Mouse (Mus musculus): ENCODE measurements around the gene Lce1d. TPM values are rescaled to one million over a fixed set of nuclear protein-coding genes. Genes with fewer than 3 reads are reported as not detected.
"Not testable (repeated sequence)": the region's sequence is repeated elsewhere in the genome, so short reads cannot be mapped to it uniquely, and the experiment has no call there.

Gene Lce1d
- polyA plus RNA-seq (2015; fragmentation: Nextera tagmentation; extraction: Ambion mirVana), result not detected in 2 replicates

DNA sequence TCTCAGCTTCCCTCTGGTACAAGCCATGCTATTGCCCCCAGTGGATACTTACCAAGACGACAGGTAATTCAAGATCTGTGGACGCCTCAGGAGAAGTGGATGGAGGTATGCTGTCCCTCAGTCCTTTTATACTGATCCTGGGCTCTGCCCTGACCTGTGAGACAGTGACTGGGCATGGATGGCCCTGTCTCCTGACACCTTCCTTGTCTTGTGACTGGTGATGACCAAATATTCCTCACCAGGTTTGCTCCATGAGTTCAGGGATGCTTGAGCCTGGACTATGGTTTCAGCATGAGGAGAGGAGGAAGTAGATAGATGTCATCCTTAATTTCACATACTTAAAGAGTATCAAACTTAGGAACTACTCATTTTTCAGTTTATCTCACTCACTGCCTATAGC lies at the start of gene Lce1d:
Gene Lce1d, minus strand, starts transcription at position 101 of the 400 bp plus-strand sequence.
- Histone ChIP-seq H3K4me1 (ENCODE audit: control insufficient read depth, insufficient read depth, low read length) (no peaks in the 10 kb centered on the region), H3K9ac (ENCODE audit: low read length) (no peak within 1 kb of the TSS), H3K27me3 (ENCODE audit: control insufficient read depth, insufficient read depth, low read length) (no peaks in the 10 kb centered on the region), H3K4me2 (ENCODE audit: low read depth, low read length) (no peak within 1 kb of the TSS), H3K27ac (ENCODE audit: low read length) (no peak within 1 kb of the TSS), H3K4me3 (replicated peaks; ENCODE audit: low read length) (no peak within 1 kb of the TSS), H3K9me3 (replicated peaks; ENCODE audit: control insufficient read depth, low read length) (no peaks in the 10 kb centered on the region), H3K36me3 (ENCODE audit: control insufficient read depth, insufficient read depth, low read length) (no peaks in the 10 kb centered on the region)
- no peak for ATAC-seq (ENCODE audit: insufficient read depth, low FRiP score)
- 55% methylated on average over 2 of the region's 2 CpGs for WGBS

DNA sequence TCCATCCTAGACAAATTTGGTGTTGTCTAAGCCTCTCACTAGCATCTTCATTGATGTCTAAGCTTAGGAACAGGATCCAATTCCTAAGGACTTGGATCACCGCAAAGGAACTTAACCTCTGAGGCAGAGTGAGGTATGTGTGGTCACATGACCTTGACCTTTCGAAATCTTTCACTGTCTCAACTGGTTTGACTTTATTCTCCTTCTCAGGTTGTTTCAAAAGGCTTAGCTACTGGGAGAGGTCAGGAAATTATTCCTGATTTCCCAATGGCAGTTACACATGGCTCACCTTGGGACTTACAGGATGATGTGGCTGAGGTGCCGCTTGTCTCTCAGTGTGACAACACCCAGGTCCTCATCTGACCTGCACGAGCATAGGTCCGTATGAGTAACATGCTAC lies 35.6 kb upstream of the Lce1d start:
- H3K4me2 ChIP-seq (ENCODE audit: low read depth, low read length), result no peak overlapping the region
- no peaks in the 10 kb centered on the region for H3K27me3 ChIP-seq (ENCODE audit: control insufficient read depth, insufficient read depth, low read length)
- no peaks in the 10 kb centered on the region for H3K36me3 ChIP-seq (ENCODE audit: control insufficient read depth, insufficient read depth, low read length)
- H3K27ac ChIP-seq (ENCODE audit: low read length), result no peak overlapping the region
- H3K4me3 ChIP-seq (replicated peaks; ENCODE audit: low read length), result no peak overlapping the region
- H3K4me1 ChIP-seq (ENCODE audit: control insufficient read depth, insufficient read depth, low read length), result no peaks in the 10 kb centered on the region
- WGBS, result 77% methylated on average over 5 of the region's 5 CpGs
- ATAC-seq (ENCODE audit: insufficient read depth, low FRiP score), result no peak
- H3K9me3 ChIP-seq (replicated peaks; ENCODE audit: control insufficient read depth, low read length), result no peaks in the 10 kb centered on the region
- no peak overlapping the region for H3K9ac ChIP-seq (ENCODE audit: low read length)

DNA sequence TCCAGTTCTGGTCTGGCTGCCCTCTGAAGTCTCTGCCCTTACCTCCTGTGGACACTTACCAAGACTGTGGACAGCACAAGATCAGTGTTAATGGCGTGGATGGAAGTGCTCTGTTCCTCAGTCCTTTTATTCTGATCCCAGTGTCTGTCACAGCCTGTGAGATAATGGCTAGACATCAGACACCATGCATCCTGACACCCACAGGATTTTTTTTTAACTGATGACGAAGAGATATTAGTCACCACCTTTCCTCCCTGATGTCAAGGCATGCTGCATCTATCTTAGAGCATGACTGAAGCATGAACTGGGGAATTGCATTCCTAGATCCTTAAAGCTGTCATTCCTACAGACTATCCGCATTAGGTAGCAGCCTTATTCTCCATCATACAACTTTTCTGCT lies 33.2 kb upstream of the Lce1d start, which contains the start of gene Lce1f:
Gene Lce1f, minus strand, starts transcription at position 101 of the 400 bp plus-strand sequence.
- H3K9me3 ChIP-seq (replicated peaks; ENCODE audit: control insufficient read depth, low read length), result no peaks in the 10 kb centered on the region
- ATAC-seq (ENCODE audit: insufficient read depth, low FRiP score), result no peak
- 70% methylated on average over 3 of the region's 3 CpGs for WGBS

DNA sequence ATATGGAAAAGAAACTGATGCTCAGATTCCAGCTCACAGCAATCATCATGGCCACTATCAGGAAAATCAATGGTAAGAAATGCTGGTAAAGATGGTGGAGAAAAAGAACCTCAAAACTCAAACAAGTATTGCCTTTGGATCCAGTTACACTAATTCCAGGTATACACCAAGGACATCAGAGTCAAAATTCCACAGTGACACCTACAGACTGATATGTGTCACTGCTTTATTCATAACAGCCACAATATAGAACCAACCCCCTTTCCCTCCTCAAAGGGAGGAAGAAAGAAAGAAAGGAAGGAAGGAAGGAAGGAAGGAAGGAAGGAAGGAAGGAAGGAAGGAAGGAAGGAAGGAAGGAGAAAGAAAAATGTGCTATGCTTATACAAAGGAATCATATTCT lies 28.1 kb upstream of the Lce1d start:
- Histone ChIP-seq H3K4me1 (ENCODE audit: control insufficient read depth, insufficient read depth, low read length) (no peaks in the 10 kb centered on the region), H3K36me3 (ENCODE audit: control insufficient read depth, insufficient read depth, low read length) (no peaks in the 10 kb centered on the region), H3K27me3 (ENCODE audit: control insufficient read depth, insufficient read depth, low read length) (no peaks in the 10 kb centered on the region), H3K4me2 (ENCODE audit: low read depth, low read length) (no peak overlapping the region), H3K9me3 (replicated peaks; ENCODE audit: control insufficient read depth, low read length) (no peaks in the 10 kb centered on the region), H3K27ac (ENCODE audit: low read length) (no peak overlapping the region), H3K4me3 (replicated peaks; ENCODE audit: low read length) (no peak overlapping the region), H3K9ac (ENCODE audit: low read length) (no peak overlapping the region)
- no peak for ATAC-seq (ENCODE audit: insufficient read depth, low FRiP score)

More for the DNA sequence above, 33.2 kb upstream of the Lce1d start, which contains the start of gene Lce1f:
- H3K27ac ChIP-seq (ENCODE audit: low read length), result no peak within 1 kb of the TSS
- H3K36me3 ChIP-seq (ENCODE audit: control insufficient read depth, insufficient read depth, low read length), result no peaks in the 10 kb centered on the region
- no peaks in the 10 kb centered on the region for H3K27me3 ChIP-seq (ENCODE audit: control insufficient read depth, insufficient read depth, low read length)
- H3K4me3 ChIP-seq (replicated peaks; ENCODE audit: low read length), result no peak within 1 kb of the TSS
- H3K4me2 ChIP-seq (ENCODE audit: low read depth, low read length), result no peak within 1 kb of the TSS
- no peak within 1 kb of the TSS for H3K9ac ChIP-seq (ENCODE audit: low read length)
- H3K4me1 ChIP-seq (ENCODE audit: control insufficient read depth, insufficient read depth, low read length), result no peaks in the 10 kb centered on the region

DNA sequence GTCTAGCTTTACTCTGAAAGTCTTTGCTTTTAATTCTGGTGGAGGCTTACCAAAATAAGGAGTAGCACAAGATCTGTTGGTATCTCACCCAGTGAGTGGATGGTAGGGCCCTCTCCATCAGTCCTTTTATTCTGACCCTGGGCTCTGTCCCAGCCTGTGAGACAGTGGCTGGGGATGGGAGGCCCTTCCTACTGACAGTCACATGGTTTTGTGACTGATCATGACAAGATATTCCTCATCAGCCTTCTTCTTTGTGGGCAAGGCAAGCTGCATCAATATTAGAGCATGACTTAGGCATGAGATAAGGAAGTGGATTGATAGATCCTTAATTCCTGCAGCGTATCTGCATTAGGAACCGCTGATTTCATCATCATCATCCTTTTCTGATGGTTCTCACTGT lies 22.0 kb upstream of the Lce1d start, which contains the start of gene Lce1e:
Gene Lce1e, minus strand, starts transcription at position 101 of the 400 bp plus-strand sequence.
- Histone ChIP-seq H3K27ac (ENCODE audit: low read length) (no peak within 1 kb of the TSS), H3K4me3 (replicated peaks; ENCODE audit: low read length) (no peak within 1 kb of the TSS), H3K9ac (ENCODE audit: low read length) (no peak within 1 kb of the TSS), H3K9me3 (replicated peaks; ENCODE audit: control insufficient read depth, low read length) (no peaks in the 10 kb centered on the region), H3K36me3 (ENCODE audit: control insufficient read depth, insufficient read depth, low read length) (no peaks in the 10 kb centered on the region), H3K27me3 (ENCODE audit: control insufficient read depth, insufficient read depth, low read length) (no peaks in the 10 kb centered on the region), H3K4me1 (ENCODE audit: control insufficient read depth, insufficient read depth, low read length) (no peaks in the 10 kb centered on the region), H3K4me2 (ENCODE audit: low read depth, low read length) (no peak within 1 kb of the TSS)
- 71% methylated on average over 2 of the region's 2 CpGs for WGBS
- ATAC-seq (ENCODE audit: insufficient read depth, low FRiP score), result no peak

DNA sequence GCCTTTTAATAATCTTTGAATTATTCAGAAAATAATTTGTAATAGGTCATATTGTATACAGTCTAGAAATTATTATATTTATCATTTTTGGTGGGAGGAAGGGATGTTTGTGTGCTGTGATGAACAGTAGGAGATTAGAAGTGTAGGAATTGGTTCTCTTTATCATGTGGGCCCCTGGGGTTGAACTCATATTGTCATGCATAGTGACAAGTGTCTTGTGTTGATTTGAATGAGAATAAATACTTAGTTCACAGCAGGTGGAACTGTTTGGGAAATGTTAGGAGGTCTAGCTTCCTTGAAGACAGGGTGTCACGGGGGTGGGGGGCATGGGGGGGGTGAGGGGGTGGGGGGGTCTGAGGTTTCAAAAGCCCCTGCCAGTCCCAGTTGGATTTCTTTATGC lies 7.6 kb upstream of the Lce1d start:
- 15% methylated on average over 1 of the region's 1 CpGs for WGBS
- H3K9me3 ChIP-seq (replicated peaks; ENCODE audit: control insufficient read depth, low read length), result no peaks in the 10 kb centered on the region
- H3K27ac ChIP-seq (ENCODE audit: low read length), result no peak overlapping the region
- H3K27me3 ChIP-seq (ENCODE audit: control insufficient read depth, insufficient read depth, low read length), result no peaks in the 10 kb centered on the region
- ATAC-seq (ENCODE audit: insufficient read depth, low FRiP score), result no peak
- H3K4me2 ChIP-seq (ENCODE audit: low read depth, low read length), result no peak overlapping the region
- H3K36me3 ChIP-seq (ENCODE audit: control insufficient read depth, insufficient read depth, low read length), result no peaks in the 10 kb centered on the region
- H3K9ac ChIP-seq (ENCODE audit: low read length), result no peak overlapping the region
- H3K4me1 ChIP-seq (ENCODE audit: control insufficient read depth, insufficient read depth, low read length), result no peaks in the 10 kb centered on the region
- no peak overlapping the region for H3K4me3 ChIP-seq (replicated peaks; ENCODE audit: low read length)

DNA sequence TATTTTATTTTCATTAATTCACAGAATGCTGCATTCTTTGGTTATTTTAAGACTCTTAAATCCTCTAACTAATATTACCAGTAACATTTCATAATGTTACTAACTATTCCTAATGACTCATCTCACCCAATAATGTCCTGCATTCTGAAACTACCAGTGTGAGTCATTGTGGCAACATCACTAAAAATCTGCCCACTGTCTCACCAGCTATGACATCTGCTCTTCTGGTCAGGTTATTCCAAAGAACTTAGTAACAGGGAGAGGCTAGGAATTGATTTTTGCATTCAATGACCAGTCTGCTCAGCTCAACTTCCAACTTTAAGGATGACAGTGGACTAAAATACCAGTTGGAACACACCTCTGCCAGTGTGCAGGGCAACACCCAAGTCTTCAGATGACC lies 4.7 kb upstream of the Lce1d start:
- Histone ChIP-seq H3K9ac (ENCODE audit: low read length) (no peak overlapping the region), H3K36me3 (ENCODE audit: control insufficient read depth, insufficient read depth, low read length) (no peaks in the 10 kb centered on the region), H3K4me3 (replicated peaks; ENCODE audit: low read length) (no peak overlapping the region), H3K27me3 (ENCODE audit: control insufficient read depth, insufficient read depth, low read length) (no peaks in the 10 kb centered on the region), H3K27ac (ENCODE audit: low read length) (no peak overlapping the region), H3K9me3 (replicated peaks; ENCODE audit: control insufficient read depth, low read length) (no peaks in the 10 kb centered on the region), H3K4me2 (ENCODE audit: low read depth, low read length) (no peak overlapping the region), H3K4me1 (ENCODE audit: control insufficient read depth, insufficient read depth, low read length) (no peaks in the 10 kb centered on the region)
- ATAC-seq (ENCODE audit: insufficient read depth, low FRiP score), result no peak

DNA sequence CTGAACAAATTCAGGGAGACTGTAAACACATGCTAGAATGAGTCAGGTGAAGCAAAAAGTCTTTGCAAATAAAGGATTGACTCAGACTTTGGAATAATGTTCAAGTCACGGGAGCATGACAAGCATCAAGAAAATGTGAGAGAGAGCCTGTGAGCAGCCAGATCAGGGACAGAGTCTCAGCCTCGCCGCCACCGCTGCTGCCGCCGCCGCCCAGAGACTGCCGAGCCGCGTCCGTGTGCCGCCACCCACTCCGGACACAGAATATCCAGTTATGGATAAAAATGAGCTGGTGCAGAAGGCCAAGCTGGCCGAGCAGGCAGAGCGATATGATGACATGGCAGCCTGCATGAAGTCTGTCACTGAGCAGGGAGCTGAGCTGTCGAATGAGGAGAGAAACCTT lies 2.1 kb upstream of the Lce1d start:
- not testable (repeated sequence) for H3K36me3 ChIP-seq (ENCODE audit: control insufficient read depth, insufficient read depth, low read length); ATAC-seq (ENCODE audit: insufficient read depth, low FRiP score); H3K9ac ChIP-seq (ENCODE audit: low read length); H3K27ac ChIP-seq (ENCODE audit: low read length); H3K4me3 ChIP-seq (replicated peaks; ENCODE audit: low read length); H3K4me2 ChIP-seq (ENCODE audit: low read depth, low read length); H3K9me3 ChIP-seq (replicated peaks; ENCODE audit: control insufficient read depth, low read length); H3K27me3 ChIP-seq (ENCODE audit: control insufficient read depth, insufficient read depth, low read length); H3K4me1 ChIP-seq (ENCODE audit: control insufficient read depth, insufficient read depth, low read length)
- WGBS, result 54% methylated on average over 16 of the region's 16 CpGs

DNA sequence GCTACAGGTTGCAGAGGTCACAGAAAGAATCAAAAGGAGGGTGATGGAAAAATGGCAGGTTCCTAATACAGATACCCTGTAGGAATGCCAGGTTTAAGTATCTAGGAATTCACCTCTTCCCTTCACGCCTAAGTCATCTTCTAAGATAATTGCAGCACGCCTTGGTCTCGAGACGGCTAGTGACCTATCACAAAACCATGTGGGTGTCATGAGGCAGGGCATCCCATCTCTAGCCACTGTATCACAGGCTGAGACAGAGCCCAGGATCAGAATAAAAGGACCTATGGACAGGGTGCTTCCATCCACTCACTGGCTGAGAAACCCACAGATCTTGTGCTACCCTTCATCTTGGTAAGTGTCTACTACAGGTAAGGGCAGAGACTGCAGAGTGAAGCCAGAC lies 8.1 kb downstream of the Lce1d start, which contains the start of gene Lce1c:
Gene Lce1c, plus strand, starts transcription at position 301 of the 400 bp plus-strand sequence.
- Histone ChIP-seq H3K27me3 (ENCODE audit: control insufficient read depth, insufficient read depth, low read length) (no peaks in the 10 kb centered on the region), H3K4me2 (ENCODE audit: low read depth, low read length) (no peak within 1 kb of the TSS), H3K9me3 (replicated peaks; ENCODE audit: control insufficient read depth, low read length) (no peaks in the 10 kb centered on the region), H3K36me3 (ENCODE audit: control insufficient read depth, insufficient read depth, low read length) (no peaks in the 10 kb centered on the region), H3K4me1 (ENCODE audit: control insufficient read depth, insufficient read depth, low read length) (no peaks in the 10 kb centered on the region), H3K4me3 (replicated peaks; ENCODE audit: low read length) (no peak within 1 kb of the TSS), H3K9ac (ENCODE audit: low read length) (no peak within 1 kb of the TSS), H3K27ac (ENCODE audit: low read length) (no peak within 1 kb of the TSS)
- 88% methylated on average over 4 of the region's 4 CpGs for WGBS
- ATAC-seq (ENCODE audit: insufficient read depth, low FRiP score), result no peak

DNA sequence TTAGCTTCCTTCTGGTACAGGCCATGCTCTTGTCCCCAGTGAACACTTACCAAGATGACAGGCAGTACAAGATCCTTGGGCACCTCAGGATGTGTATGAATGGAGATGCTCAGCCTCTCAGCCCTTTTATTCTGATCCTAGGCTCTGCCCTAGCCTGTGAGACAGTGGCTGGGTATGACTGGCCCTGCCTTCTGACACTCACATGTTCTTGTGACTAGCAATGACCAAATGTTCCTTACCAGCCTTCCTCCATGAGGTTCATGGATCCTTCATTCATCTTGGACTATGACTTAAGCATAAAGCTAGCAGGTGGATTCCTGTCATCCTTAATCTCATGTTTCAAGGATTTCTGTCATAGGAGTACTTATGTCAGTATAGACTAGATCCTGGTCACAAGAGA lies 16.8 kb downstream of the Lce1d start, which contains the start of gene Lce1a2:
Gene Lce1a2, minus strand, starts transcription at position 101 of the 400 bp plus-strand sequence.
- no peaks in the 10 kb centered on the region for H3K27me3 ChIP-seq (ENCODE audit: control insufficient read depth, insufficient read depth, low read length)
- H3K4me2 ChIP-seq (ENCODE audit: low read depth, low read length), result no peak within 1 kb of the TSS
- no peak for ATAC-seq (ENCODE audit: insufficient read depth, low FRiP score)
- H3K9me3 ChIP-seq (replicated peaks; ENCODE audit: control insufficient read depth, low read length), result no peaks in the 10 kb centered on the region
- no peaks in the 10 kb centered on the region for H3K4me1 ChIP-seq (ENCODE audit: control insufficient read depth, insufficient read depth, low read length)
- H3K27ac ChIP-seq (ENCODE audit: low read length), result no peak within 1 kb of the TSS
- no peak within 1 kb of the TSS for H3K9ac ChIP-seq (ENCODE audit: low read length)
- H3K4me3 ChIP-seq (replicated peaks; ENCODE audit: low read length), result no peak within 1 kb of the TSS
- H3K36me3 ChIP-seq (ENCODE audit: control insufficient read depth, insufficient read depth, low read length), result no peaks in the 10 kb centered on the region
